Mouse (Mus musculus): Measurements from ENCODE around the gene Utp11. TPM values are rescaled to one million over a fixed set of nuclear protein-coding genes. Genes with fewer than 3 reads are reported as not detected.

The Utp11 gene
- polyA plus RNA-seq, 1 experiment from 2014 or later, result 65.4 TPM

DNA sequence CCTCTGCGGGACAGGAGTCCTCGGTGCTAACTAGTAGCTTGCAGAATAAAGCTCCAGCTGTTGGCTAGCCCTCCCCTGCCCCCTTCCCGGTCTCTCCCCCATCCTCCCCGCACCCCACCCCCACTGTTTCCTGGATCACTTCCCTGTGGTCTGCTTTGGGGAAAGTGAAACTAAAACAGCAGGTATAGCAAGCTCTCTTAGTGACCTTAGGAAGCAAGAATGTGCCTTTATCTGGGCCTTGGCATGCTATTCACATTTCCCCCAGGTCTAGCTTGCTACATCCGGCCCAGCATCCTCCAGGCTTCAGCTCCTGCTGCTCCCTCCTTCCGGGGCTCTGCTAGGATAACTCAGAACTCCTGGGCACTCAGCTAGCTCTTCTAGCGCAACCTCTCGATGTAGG lies 46.8 kb downstream of the Utp11 start:
- peak overlapping the region; percentile 36 for H3K4me2 ChIP-seq (replicated peaks; ENCODE audit: low read depth, low read length)
- 0 out of 2 replicates have a peak, but pooled peaks have one; percentile 49 for ATAC-seq (ENCODE audit: low FRiP score, low TSS enrichment)
- peaks cover 9% of the 10 kb centered on the region for H3K4me1 ChIP-seq (ENCODE audit: insufficient read depth, low read length)
- H3K27ac ChIP-seq (ENCODE audit: low read length), result no peak overlapping the region
- H3K4me3 ChIP-seq (ENCODE audit: low read length), result peak overlapping the region; percentile 8
- peaks cover 55% of the 10 kb centered on the region for H3K27me3 ChIP-seq (ENCODE audit: insufficient read depth, low read length)
- H3K9me3 ChIP-seq (ENCODE audit: low read length), result no peaks in the 10 kb centered on the region
- WGBS, result 11% methylated on average over 8 of the region's 8 CpGs
- no peak overlapping the region for H3K9ac ChIP-seq (replicated peaks; ENCODE audit: low read length)
- no peaks in the 10 kb centered on the region for H3K36me3 ChIP-seq (ENCODE audit: insufficient read depth, low read length)

DNA sequence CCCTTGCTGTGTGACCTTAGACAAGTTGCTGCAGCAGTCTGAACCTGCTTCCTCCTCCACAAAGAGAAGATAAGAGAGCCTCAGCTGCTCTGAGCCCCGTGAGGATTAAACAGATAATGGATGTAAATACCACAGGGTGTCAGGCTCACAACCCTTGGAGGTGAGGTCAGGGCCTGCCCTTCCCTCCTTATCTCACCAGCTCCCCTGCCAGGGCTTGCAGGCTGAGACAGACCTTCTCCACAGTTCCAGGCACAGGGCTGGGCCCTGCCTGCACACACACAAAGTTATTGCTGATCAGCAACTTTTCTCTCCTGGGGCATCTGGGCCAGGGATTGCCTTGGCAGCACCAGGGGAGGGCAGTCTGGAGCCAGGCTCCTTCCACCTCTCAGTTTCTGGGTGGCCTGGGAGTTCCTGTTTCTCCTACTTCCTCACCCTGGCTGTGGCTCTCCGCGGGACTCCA lies 48.4 kb downstream of the Utp11 start:
- H3K27me3 ChIP-seq (ENCODE audit: insufficient read depth, low read length), result peaks cover 48% of the 10 kb centered on the region
- no peak overlapping the region for H3K27ac ChIP-seq (ENCODE audit: low read length)
- H3K4me2 ChIP-seq (replicated peaks; ENCODE audit: low read depth, low read length), result no peak overlapping the region
- peaks cover 9% of the 10 kb centered on the region for H3K4me1 ChIP-seq (ENCODE audit: insufficient read depth, low read length)
- H3K36me3 ChIP-seq (ENCODE audit: insufficient read depth, low read length), result no peaks in the 10 kb centered on the region
- H3K9me3 ChIP-seq (ENCODE audit: low read length), result no peaks in the 10 kb centered on the region
- H3K9ac ChIP-seq (replicated peaks; ENCODE audit: low read length), result no peak overlapping the region
- no peak overlapping the region for H3K4me3 ChIP-seq (ENCODE audit: low read length)
- 0 out of 2 replicates have a peak, but pooled peaks have one; percentile 17 for ATAC-seq (ENCODE audit: low FRiP score, low TSS enrichment)
- WGBS, result 14% methylated on average over 3 of the region's 3 CpGs

DNA sequence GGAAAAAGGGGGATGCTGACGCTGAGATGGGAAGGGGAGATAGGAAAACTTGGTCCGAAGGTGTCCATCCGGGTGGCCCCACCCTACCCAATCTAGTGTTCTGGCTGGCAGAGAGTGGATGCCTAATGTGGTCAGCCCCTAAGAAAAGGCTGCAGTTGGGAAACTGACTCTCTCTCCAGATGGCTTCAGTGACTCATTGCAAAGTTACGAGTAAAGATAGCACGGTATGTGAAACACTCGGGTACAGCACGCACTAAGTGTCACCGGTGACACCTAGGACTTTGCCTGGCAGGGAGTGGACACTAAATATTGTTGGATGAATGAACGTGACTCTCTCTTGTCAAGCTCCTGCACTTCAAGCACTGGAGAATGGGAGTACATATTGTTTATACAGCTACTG lies 49.5 kb downstream of the Utp11 start:
- H3K4me2 ChIP-seq (replicated peaks; ENCODE audit: low read depth, low read length), result no peak overlapping the region
- no peak overlapping the region for H3K9ac ChIP-seq (replicated peaks; ENCODE audit: low read length)
- H3K4me3 ChIP-seq (ENCODE audit: low read length), result no peak overlapping the region
- H3K27ac ChIP-seq (ENCODE audit: low read length), result no peak overlapping the region
- peaks cover 49% of the 10 kb centered on the region for H3K27me3 ChIP-seq (ENCODE audit: insufficient read depth, low read length)
- 86% methylated on average over 9 of the region's 9 CpGs for WGBS
- H3K9me3 ChIP-seq (ENCODE audit: low read length), result no peaks in the 10 kb centered on the region
- H3K36me3 ChIP-seq (ENCODE audit: insufficient read depth, low read length), result no peaks in the 10 kb centered on the region
- H3K4me1 ChIP-seq (ENCODE audit: insufficient read depth, low read length), result peaks cover 9% of the 10 kb centered on the region
- no peak for ATAC-seq (ENCODE audit: low FRiP score, low TSS enrichment)

DNA sequence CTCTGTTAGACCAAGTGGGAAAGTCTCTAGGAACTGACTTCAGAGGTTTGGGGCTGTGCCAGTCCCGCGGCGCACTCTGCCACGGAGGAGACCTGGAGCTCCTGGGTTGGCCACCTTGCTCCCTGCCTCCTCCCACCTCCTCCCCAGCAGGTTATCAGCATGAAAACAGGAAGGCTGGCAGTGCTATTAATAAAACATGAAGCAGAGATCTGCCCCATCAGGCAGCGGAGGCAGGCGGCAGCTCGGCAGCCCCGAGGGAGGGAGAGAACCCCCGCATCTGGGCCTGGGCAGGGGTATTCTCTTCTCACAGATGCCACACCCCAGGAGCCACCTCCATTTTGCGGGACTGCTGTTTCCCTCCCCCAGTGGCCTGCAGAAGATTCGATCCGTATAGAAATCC lies 53.7 kb downstream of the Utp11 start:
- Histone ChIP-seq H3K4me2 (replicated peaks; ENCODE audit: low read depth, low read length) (no peak overlapping the region), H3K9me3 (ENCODE audit: low read length) (no peaks in the 10 kb centered on the region), H3K4me3 (ENCODE audit: low read length) (no peak overlapping the region), H3K27ac (ENCODE audit: low read length) (no peak overlapping the region), H3K9ac (replicated peaks; ENCODE audit: low read length) (no peak overlapping the region), H3K4me1 (ENCODE audit: insufficient read depth, low read length) (no peaks in the 10 kb centered on the region), H3K27me3 (ENCODE audit: insufficient read depth, low read length) (peaks cover 39% of the 10 kb centered on the region), H3K36me3 (ENCODE audit: insufficient read depth, low read length) (no peaks in the 10 kb centered on the region)
- 19% methylated on average over 12 of the region's 12 CpGs for WGBS
- ATAC-seq (ENCODE audit: low FRiP score, low TSS enrichment), result no peak

DNA sequence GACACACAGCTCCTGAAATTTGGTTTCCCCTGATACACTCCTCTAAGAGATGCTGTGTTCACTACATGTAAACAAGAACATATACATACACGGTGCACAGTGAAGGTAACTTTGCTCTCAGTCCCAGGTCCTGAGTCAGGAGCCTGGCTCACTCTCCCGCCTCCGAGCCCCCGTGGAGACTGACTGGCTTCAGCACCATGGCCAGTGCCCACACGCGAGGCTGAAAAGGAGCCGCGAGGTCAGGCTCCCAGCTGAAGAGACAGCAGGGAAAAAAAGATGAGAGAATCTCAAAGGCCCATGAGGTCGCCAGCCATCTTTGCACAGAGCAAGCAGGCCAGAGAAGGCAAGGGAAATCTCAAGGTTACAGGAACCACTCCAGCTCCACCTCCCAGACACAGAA lies 60.1 kb downstream of the Utp11 start:
- no peaks in the 10 kb centered on the region for H3K4me1 ChIP-seq (ENCODE audit: insufficient read depth, low read length)
- 0 out of 2 replicates have a peak, but pooled peaks cover 15% of the 10 kb centered on the region for H3K27me3 ChIP-seq (ENCODE audit: insufficient read depth, low read length)
- H3K27ac ChIP-seq (ENCODE audit: low read length), result no peak overlapping the region
- ATAC-seq (ENCODE audit: low FRiP score, low TSS enrichment), result no peak
- no peak overlapping the region for H3K9ac ChIP-seq (replicated peaks; ENCODE audit: low read length)
- no peaks in the 10 kb centered on the region for H3K36me3 ChIP-seq (ENCODE audit: insufficient read depth, low read length)
- no peak overlapping the region for H3K4me3 ChIP-seq (ENCODE audit: low read length)
- no peak overlapping the region for H3K4me2 ChIP-seq (replicated peaks; ENCODE audit: low read depth, low read length)
- 4% methylated on average over 9 of the region's 9 CpGs for WGBS
- no peaks in the 10 kb centered on the region for H3K9me3 ChIP-seq (ENCODE audit: low read length)

DNA sequence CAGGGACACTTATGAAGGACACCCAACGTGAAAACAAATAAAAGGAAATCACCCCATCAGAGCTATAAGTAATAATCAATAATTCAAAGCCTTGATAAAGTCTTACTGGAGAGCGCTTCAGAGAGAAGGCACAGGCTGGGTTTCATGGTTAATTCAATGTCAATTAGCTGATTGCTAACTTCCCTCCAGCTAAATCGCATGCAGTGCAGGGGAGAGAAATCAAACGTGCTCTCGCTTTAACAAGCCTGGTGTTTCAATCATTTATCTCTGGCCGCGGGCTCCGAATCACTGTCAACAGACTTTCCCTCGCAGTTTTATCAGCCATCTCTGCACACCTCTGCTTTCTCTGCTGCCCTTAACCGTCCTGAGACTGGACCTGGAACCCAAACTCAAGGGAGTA lies 60.5 kb downstream of the Utp11 start:
- Histone ChIP-seq H3K27me3 (ENCODE audit: insufficient read depth, low read length) (0 out of 2 replicates have a peak, but pooled peaks cover 10% of the 10 kb centered on the region), H3K4me2 (replicated peaks; ENCODE audit: low read depth, low read length) (no peak overlapping the region), H3K27ac (ENCODE audit: low read length) (no peak overlapping the region), H3K4me3 (ENCODE audit: low read length) (no peak overlapping the region), H3K9ac (replicated peaks; ENCODE audit: low read length) (no peak overlapping the region), H3K9me3 (ENCODE audit: low read length) (no peaks in the 10 kb centered on the region), H3K4me1 (ENCODE audit: insufficient read depth, low read length) (no peaks in the 10 kb centered on the region), H3K36me3 (ENCODE audit: insufficient read depth, low read length) (no peaks in the 10 kb centered on the region)
- no peak for ATAC-seq (ENCODE audit: low FRiP score, low TSS enrichment)
- WGBS, result 74% methylated on average over 10 of the region's 10 CpGs

DNA sequence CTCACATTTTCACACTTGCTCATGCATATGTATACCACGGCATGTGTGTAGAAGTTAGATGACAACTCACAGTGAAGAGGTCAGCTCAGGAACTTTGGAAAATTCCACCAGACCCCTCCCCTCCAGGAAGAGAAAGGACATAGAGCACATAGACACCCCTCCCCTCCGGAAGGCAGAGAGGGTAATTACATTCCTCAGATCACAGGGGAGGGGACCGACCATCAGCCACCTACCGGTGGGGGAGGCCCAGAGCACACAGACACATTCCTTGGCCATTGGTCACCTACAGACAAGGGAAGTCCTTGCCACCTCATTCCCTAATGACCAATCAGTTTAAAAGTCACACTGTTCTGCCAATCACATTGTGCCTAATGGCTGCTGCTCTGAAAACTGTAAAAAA lies 61.9 kb downstream of the Utp11 start:
- no peak for ATAC-seq (ENCODE audit: low FRiP score, low TSS enrichment)
- no peak overlapping the region for H3K27ac ChIP-seq (ENCODE audit: low read length)

More for the DNA sequence above, 61.9 kb downstream of the Utp11 start:
- Histone ChIP-seq H3K9ac (replicated peaks; ENCODE audit: low read length) (no peak overlapping the region), H3K4me1 (ENCODE audit: insufficient read depth, low read length) (no peaks in the 10 kb centered on the region), H3K36me3 (ENCODE audit: insufficient read depth, low read length) (no peaks in the 10 kb centered on the region), H3K4me2 (replicated peaks; ENCODE audit: low read depth, low read length) (no peak overlapping the region), H3K9me3 (ENCODE audit: low read length) (no peaks in the 10 kb centered on the region), H3K27me3 (ENCODE audit: insufficient read depth, low read length) (0 out of 2 replicates have a peak, but pooled peaks cover 4% of the 10 kb centered on the region), H3K4me3 (ENCODE audit: low read length) (no peak overlapping the region)
- 31% methylated on average over 4 of the region's 4 CpGs for WGBS

MicroRNA genes within 50 kb of the gene (microRNA counts, 519-probe panel; counts per million panel counts)
- microRNA mmu-miR-697, result 104 counts per million, percentile 35 among the panel's probes with 10 or more counts

Small RNA genes lying within 50 kb of the gene (microRNA-seq; reads per million reads assigned to microRNA genes)
- gene Gm24721 (not detected), gene Mir697 (not detected)

Other genes starting within 250 kb of the Utp11 start
- 0.19 TPM in 1 of 2 replicates, not detected in the other for gene 3100002H09Rik, start 82.8 kb downstream of the Utp11 start, polyA plus RNA-seq (2015; fragmentation: Nextera tagmentation; extraction: Ambion mirVana)
- gene Pou3f1, start 36.8 kb downstream of the Utp11 start, polyA plus RNA-seq (2015; fragmentation: Nextera tagmentation; extraction: Ambion mirVana), result 0.37 and 0.40 TPM in 2 replicates
- 6.6 and 8.1 TPM in 2 replicates for gene Fhl3, start 7.1 kb upstream of the Utp11 start, polyA plus RNA-seq (2015; fragmentation: Nextera tagmentation; extraction: Ambion mirVana)
- gene Sf3a3, start 21.2 kb upstream of the Utp11 start, polyA plus RNA-seq (2015; fragmentation: Nextera tagmentation; extraction: Ambion mirVana), result 162 and 169 TPM in 2 replicates
- gene Inpp5b, start 48.2 kb upstream of the Utp11 start, polyA plus RNA-seq (2015; fragmentation: Nextera tagmentation; extraction: Ambion mirVana), result 34.7 and 35.0 TPM in 2 replicates
- 13.4 and 14.0 TPM in 2 replicates for gene Mtf1, start 108.5 kb upstream of the Utp11 start, polyA plus RNA-seq (2015; fragmentation: Nextera tagmentation; extraction: Ambion mirVana)
- gene Yrdc, start 157.1 kb upstream of the Utp11 start, polyA plus RNA-seq (2015; fragmentation: Nextera tagmentation; extraction: Ambion mirVana), result 34.8 and 37.2 TPM in 2 replicates
- gene 1110065P20Rik, start 157.6 kb upstream of the Utp11 start, polyA plus RNA-seq (2015; fragmentation: Nextera tagmentation; extraction: Ambion mirVana), result 41.6 and 43.8 TPM in 2 replicates
- gene Maneal, start 168.6 kb upstream of the Utp11 start, polyA plus RNA-seq (2015; fragmentation: Nextera tagmentation; extraction: Ambion mirVana), result 0.46 and 0.61 TPM in 2 replicates
- gene Epha10, start 187.3 kb upstream of the Utp11 start, polyA plus RNA-seq (2015; fragmentation: Nextera tagmentation; extraction: Ambion mirVana), result 0.06 and 0.12 TPM in 2 replicates
- gene 9930104L06Rik, start 243.4 kb upstream of the Utp11 start, polyA plus RNA-seq (2015; fragmentation: Nextera tagmentation; extraction: Ambion mirVana), result 12.7 and 13.8 TPM in 2 replicates
- gene Cdca8, start 245.7 kb upstream of the Utp11 start, polyA plus RNA-seq (2015; fragmentation: Nextera tagmentation; extraction: Ambion mirVana), result 149 and 164 TPM in 2 replicates